Mouse (Mus musculus): ENCODE data around the gene Prelid3b. TPM values are rescaled to one million over a fixed set of nuclear protein-coding genes. Genes with fewer than 3 reads are reported as not detected.

Prelid3b gene
- 177 and 185 TPM in 2 replicates for total RNA-seq (2021)
- long read RNA-seq, experiment 1, transcript Prelid3b-201 (6 exons, 1,553 nt): major isoform, 235 of 282 reads
- long read RNA-seq, experiment 1, partial matches to known transcripts: 7 of 282 reads
- long read RNA-seq, experiment 1, other reads (novel, unspliced or antisense): 39 of 282 reads
- long read RNA-seq, experiment 2, transcript Prelid3b-201 (6 exons, 1,553 nt): major isoform, 203 of 243 reads
- long read RNA-seq, experiment 2, partial matches to known transcripts: 4 of 243 reads
- long read RNA-seq, experiment 2, other reads (novel, unspliced or antisense): 34 of 243 reads

DNA sequence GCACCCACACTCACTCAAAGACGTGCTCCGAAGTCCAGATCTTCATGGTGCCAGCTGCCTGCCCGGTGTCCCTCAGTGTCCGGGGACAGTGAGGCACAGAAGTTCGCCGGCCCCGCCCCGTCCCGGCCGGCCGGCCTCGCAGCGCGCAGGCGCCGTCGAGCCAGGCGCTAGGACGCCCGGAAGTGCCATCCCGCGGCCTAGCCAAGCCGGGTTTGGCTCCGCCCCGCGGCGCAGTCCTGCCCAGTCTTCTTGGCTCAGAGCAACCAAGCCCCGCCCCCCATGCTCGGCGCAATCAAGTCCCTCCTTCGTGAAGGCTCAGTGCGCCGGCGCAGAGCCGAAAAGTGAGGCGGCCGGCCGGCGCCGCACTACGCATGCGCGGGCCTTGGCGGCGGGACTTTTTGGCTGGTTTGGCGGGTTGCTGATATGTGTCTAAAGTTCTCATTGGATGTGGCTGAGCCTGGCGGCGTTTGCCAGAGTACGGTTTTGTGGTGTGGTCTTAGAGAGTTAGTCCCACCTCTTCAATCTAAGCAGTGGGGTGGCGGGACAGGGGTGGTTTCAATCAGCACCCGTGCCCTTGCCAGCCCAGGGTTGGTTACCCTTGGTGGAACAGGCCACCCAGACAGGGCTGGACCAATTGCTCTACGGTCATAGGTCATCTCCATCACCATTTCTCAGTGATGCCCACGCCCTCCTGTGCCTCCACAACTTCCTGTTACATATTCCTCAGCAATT, at the start of gene Prelid3b:
Gene Prelid3b, minus strand, starts transcription at position 264 of the 732 bp plus-strand sequence.
- DNase-seq: peak; percentile 100

DNA sequence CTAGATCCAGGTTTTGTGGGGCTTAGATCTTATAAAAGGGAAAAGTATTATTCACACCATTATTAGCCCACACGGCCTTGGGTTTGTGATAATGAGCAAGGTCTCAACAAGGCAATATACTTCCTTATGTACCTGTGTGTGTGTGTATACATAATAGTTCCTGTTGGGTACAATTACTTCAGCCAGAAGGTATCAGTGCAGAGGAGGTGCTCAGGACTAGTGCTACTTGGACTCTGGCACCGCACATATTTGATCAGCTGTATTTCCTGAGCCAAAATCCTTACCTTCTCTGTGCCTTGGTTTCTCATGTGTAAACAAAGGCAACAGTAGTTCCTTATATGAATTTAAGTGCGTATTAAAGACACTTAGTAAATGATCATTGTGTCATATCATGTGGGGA, 49.3 kb upstream of the Prelid3b start:
- DNase-seq: no peak

DNA sequence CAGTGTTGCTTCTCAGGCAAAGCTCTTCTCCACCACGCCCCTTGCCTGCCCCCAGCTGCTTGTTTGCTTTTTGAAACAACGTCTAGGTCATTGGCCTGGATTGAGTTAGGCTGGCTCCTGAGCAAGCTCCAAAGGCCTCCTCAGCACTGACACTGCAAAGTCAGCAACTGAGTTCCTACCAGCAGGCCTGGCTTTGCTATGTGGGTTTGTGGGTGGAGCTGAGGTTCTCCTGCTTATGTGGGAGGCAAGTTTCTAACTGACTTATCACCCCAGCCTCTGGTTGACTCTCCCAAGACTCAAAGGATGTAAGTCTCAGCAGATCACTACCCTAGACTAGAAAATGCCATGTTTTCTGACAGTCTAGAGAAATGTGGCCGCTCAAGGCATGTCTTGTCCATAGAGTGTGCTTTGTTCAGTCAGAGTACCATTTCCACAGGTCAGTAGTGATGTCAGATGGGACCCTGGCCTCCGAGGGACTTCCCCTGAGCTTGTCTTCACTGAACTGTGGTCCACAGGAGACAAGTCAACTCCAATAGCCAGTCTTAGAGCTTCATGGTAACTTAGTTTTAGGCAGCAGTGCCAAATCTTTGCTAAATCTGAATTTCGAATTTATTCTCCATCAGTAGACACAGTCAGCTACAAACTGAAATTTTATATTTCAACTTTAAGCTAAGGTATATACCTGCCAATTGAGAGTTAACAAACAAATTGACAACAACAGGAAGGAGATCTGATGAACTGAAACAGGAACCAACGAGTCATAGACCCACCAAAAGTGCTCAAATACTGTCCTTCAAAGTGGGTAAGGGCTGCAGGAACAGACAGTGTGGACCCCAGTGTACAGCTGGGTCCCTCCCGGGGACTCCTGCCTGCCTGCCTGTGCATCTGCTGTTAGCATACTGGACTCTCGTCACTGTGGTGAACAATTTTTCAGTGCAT, 44.5 kb upstream of the Prelid3b start:
- no peak for DNase-seq

DNA sequence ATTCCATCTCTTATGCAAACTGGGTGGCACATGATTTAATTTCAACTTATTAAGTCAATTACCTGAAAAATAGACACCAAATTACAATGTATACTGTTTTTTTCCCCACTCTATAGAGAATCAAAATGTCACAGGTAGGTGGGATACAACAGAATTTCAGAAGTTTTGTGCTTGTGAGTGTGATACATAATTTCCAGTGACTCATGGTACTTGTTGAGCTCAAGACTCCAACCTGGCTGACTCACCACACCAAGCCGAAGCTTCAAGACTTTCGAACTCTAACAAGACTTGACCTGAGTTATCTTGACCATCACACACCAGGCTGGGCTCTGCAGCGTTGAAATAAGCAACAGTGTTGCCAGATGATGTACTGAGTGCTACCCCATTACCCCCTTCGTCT, 42.0 kb upstream of the Prelid3b start:
- no peak for DNase-seq

DNA sequence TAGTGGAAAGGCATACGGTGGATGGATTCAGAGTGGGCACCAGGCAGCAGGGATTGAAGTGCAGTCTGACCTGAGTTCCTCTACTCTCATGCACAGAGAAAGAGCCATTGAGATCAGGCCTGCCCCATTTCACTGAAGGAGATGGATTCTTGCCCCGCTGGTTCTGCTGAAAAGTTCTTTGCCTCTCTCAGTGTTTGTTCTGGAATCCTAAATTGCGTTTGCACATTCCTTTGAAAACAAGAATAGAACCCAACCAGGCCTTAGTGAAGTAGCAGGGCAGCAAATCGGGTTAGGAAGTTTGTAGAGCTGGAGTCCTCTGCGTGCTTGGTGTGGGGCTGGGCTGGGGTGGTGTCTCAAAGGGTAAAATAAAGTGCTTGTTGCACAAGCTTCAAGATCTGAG, 40.9 kb upstream of the Prelid3b start:
- no peak for DNase-seq

DNA sequence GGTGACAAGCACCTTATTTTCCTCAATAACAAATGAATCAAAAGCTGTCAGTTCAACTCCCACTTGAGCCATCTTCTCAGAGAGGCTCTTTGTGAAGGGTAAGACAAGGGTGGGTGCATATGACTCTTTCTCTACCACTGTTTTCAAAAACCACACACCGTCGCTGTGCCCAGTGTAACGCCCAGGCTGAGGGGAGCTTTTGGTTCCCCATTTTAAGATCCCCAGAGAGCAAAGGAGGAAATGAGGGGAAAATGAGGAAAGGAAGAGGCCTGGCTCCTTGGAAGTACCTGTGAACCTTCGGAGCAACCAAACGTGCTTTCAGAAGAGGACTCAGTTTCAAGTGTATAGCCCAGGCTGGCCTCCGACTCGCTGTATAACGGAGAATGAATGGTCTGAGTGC, 36.9 kb upstream of the Prelid3b start:
- no peak for DNase-seq

DNA sequence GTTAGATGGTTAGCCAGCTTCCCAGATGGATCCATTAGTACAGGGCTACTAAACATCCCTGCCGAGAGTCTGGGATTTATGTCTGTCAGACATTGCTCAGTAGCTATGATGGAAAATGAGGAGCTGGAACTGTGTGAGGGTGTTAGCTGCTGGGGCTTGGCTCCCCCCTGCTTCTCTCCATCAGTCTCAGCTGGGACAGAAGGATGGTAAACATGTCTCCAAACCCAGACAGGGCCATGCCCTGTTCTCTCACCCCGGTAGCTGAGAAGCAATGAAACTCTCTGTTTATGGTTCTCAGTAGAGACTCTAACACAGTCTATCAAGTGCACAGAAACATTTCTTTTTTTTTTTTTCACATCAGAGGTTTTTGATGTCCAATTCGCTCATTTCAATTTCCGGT, 35.1 kb upstream of the Prelid3b start:
- DNase-seq: no peak

DNA sequence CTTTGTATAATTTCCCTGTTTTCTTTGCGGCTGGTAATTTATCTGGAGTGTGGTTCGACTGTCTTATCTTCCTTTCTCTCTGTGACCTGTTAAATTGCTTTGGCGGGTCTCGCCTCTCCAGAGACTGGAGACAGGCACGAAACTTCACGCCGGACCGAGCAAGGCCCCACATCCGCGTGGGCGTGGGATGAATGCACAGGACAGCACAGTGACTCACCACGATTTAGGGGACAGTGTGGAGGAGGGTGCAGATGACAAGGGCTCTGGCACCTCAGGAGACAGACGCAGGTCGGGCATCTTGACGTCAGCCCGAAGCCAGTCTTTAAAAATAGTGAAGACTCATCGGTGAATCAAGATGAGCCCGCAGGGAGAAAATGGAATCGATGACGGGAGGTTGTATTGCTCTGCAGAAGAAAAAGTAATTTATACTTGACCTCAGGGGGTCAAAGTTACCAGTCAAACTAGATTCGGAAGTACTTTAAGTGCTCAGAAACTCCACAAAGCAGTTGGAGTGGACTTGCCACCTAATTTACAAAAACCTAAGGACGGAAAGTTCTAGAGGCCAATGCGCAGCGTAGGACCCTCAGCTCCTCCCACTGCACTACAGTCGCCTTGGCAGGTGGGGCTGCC, 30.1 kb upstream of the Prelid3b start:
- DNase-seq: peak; percentile 63

DNA sequence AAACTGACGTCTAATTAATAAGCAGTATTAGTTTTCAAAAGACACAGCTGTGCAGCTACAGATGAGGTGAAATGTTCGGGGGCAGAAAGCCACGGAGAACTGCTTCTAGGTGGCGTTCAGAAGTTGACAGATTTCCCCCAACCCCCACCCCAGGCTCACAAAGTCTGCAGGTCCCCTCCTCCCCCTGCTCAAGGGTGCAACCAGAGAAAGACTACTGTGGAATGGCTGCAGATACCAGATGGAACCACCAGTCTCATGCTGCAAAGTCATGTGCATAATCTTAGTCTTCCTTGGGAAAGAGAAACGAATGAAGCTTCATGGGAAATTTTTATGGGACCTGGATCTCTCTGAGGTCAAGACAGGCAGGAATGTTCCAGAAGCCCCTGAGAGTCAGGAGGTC, 29.4 kb upstream of the Prelid3b start:
- DNase-seq: no peak

DNA sequence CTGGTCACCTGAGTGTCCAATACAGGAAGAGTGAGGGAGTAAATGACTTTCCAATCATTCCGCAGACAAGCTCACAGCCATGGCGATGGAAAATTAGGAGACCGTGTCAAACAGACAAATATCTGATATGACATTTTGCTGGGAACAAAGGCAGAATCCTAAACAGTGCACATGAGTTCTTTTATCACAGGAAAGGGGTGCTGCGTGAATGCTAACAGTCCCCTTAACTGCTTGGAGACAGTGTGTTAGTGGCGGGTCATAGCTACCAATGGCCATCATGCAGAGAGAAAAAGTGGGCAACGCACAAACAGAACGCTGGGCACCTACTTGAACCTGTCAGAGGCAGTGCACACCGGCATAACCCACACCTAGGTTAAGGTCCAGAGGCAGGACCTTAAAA, 28.6 kb upstream of the Prelid3b start:
- no peak for DNase-seq

DNA sequence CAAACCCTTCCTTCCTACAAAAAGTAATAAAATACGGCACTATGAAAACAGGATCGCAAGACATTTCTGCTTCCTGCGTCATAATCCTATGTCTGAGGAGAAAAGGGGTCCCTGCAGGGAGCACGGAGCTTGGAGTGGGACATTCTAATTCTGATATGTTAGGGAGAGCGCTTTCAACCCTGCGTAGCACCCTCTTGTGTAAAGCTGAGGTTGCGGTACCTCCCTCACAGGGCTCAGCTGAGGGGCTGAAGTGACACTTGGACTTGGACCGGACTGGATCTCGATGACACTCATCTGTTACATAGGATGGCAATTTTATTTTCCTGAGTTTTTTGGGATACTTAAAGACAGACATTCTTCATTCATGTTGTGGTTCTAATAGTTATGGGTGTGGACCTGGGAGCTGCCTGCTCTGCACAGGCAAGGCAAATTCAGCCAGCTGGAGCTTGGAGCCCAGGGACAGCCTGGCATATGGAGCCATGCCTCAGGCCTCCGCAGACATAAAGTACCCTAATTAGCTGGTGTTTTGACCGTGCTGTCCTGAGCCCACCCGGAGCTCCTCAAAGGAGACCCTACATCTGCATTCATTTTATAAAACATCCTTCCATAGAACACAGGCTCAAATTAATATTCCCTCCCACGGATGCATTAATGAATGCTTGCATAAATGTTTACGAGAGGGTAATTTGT, 28.1 kb upstream of the Prelid3b start:
- no peak for DNase-seq

DNA sequence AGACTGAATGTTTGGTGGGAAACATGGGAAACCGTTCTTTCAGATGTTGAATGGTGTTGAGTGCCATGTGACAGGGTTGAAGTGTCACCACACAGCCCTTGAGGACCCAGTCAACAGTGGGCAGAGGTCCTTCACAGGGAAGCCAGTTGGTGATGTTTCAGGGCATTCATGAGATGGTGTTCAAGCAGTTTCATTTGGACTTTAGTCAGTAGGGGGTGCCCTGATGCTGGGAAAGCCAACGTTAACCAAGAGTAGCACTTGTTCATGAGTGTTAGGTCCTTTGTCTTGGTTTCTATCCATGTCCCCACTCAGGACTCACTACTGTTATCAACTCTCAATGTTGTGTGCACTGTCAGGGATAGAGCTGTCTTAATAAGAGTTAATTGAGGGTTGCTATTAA, 20.0 kb upstream of the Prelid3b start:
- peak; percentile 37 for DNase-seq

DNA sequence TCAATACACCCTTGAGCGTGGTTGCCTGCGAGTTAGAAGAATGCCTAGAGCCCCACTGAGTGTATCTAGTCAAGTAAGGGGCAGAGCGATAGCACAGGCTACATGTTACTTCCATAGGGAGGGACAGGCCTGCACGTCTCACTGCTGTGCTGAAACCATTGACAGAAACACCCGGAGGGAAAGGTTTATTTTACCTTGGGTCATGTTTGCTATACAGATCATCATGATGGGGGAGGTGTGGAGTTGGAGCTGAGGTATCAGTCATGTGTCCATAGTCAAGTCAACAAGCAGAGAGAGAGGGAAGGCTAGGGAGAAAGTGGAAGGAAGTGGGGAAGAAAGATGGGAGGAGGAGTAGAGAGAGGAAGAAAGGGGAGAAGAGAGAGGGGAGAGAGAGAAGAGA, 14.1 kb upstream of the Prelid3b start:
- no peak for DNase-seq

DNA sequence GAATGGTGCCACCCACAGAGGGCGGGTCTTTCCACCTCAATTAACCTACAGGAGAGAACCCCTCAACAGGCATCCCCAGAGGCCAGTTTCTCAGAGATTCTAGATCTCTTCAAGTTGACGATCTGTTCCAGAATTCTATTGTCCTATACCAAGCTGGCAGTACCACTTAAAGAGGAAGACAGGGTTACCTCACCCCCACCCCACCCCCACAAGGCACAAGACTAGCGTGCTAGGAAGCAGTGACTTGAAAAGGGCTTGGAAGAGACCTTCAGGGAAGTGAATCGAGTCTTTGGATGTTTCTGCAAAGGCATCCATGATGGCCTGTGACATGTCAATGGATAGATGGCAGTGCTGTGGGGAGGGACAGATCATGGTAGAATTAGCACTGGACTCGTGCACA, 5.9 kb upstream of the Prelid3b start:
- no peak for DNase-seq

DNA sequence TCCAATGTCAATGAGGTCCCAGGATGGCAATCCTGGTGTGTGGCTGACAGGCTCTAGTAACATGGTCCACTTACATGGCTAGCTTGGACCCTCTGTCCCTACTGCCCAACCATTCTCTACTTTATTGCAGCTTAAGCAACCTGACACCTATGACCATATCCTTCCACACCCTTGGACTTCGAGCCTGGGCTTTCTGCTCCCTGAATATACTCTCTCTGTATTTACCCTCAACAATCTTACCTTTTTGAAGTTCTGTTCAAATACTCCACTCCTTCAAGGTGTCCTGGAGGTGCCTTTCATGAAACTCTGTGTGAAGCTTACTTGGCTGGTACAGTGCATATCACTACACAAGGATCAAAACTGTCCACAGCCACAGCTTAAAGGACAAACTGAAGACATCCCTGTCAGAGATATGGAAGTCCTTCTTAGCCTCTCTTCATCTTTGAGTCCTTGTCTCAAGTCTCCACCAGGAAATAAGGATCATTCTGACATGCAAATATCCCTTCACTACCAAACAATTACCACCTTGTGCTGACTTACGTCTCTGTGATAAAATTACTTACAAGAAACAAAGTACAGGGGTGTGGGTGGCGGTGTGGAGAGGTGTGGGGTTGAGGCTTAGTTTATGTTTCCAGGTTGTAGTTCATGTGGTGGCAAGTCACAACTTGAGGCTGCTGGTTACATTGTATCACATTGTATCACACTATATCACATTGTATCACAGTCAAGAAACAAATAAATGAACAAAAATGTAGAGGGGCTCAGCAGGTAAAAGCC, 4.8 kb upstream of the Prelid3b start:
- no peak for DNase-seq

DNA sequence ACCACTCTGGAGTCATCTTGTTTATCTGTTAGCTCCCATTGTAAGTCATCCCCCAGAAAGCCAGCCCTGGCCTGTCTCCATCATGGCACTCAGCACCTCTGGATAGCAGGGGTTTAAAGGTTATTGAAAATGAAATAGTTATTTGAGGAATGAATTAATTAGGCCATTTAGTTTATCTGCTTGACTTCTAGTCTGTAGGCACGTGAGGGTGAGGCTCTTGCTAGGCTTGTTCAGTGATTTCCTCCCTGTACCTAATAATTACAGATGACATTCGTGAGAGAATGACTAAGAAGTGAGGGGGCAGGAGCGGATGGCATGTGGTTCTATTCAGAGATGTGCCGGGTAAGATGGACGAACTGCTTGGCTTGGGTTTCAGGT, 658 bp upstream of the Prelid3b start:
- no peak for DNase-seq

DNA sequence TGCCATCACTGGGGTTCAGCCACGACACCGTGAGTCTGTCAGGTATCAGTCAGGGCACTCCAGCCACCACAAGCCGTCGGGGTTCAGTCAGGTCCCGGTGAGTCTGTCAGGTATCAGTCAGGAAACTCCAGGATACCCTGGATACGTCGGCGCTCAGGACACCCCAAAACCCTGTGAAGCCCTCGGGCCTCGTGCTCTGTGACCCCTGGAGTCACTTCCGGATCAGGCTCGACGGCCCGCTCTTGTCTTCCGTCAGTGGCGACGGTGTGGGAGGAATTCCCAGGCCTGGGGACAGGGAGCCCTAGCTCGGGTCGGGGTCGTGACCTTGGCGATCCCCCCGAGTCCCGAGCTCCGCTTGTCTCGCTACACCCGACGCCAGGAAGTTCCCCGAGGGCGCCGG, 474 bp downstream of the Prelid3b start:
- no peak for DNase-seq

DNA sequence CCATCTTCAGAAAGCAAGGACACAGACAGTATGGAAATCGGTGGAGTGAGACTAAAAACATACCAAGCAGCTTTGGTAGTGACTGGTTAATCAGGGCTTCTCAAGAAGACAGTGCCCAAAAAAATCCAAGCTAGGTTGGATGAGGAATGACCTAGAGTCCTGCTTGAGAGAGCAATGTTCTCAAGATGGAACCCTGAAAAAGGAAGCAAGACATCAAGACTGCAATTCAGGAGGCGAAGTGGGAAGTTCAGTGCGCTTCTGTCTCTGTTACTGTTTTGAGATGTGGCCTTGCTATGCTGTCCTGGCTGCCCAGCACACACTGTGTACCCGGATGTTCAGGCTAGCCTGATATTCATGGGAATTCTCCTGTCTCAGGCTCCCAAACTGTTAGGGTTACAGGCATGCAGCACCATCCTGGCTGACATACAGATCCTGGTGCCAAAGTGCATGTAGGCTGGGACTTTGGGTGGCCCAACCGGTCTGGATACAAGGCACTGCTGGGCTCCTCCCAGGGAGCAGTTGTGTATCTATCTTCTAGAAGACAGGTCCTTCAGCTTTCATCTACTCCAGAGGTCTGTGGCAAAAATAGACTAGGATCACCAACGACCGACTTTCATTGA, 2.0 kb downstream of the Prelid3b start:
- peak; percentile 26 for DNase-seq

DNA sequence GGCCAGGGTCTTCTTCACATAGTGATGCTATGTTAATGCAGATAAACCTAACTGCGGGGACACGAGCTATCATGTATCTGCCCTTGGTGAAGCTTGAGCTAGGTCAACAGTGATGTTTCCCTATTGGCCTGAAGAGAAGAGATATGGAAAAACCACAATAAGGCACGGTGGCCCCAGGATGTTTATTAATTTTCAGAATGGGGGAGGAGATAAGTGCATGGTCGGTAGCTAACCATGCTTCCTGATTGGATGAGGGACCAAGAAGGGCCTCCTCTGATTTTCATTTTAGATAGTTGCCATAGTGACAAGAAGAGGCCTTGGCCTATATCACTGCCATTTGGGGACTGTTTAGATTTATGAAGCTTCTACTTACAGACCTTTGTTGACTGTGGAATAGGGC, 2.5 kb downstream of the Prelid3b start:
- peak; percentile 55 for DNase-seq

DNA sequence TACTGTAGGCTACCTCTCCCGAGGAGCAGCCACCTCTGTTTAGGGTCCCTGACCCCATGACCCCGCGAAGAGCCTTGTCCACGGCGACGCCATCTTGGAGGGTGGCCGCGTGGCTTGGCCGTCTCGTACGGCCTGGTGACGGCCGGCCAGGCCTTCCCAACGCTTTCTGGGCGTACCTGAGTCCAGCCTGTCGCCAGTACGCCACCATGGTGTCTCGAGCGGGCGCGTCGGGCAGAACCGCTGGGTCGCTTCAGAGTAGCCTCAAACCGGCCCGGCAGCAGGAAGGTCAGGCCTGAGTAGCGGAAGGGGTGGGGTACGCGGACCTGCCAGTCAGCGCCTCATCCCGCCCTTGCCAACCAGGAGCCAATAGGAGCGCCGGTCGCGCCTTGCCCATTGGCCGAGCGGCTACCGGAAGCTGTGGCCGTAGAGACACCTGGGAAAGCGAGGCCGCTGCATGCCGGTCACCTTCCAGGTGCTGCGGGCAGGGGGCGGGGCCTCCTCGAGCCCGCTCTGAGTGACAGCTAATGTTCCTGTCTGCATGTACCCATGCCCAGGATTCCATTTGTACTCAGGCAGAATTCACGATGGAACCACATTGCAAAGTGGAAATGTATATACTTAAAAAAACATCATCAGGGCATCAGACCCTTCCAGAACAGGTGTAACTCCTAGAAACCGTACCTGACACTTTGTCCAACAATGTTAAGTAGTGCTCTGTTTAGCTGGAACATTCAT, 8.9 kb downstream of the Prelid3b start, which contains the start of gene Atp5e:
Gene Atp5e, minus strand, starts transcription at position 317 of the 735 bp plus-strand sequence.
- DNase-seq: peak; percentile 97
